Mouse (Mus musculus): ENCODE results near the gene Primpol. TPM values are rescaled to one million over a fixed set of nuclear protein-coding genes. Genes with fewer than 3 reads are reported as not detected.

Gene Primpol
- polyA plus RNA-seq, 1 experiment from 2014 or later, result 14.9 TPM

GRCm38 (mm10) chr8:46546431-46547176 is 70.4 kb downstream of the Primpol start:
- no peak overlapping the region for H3K9ac ChIP-seq (ENCODE audit: low read length)
- H3K27ac ChIP-seq (ENCODE audit: low read depth, low read length), result no peak overlapping the region
- 85% methylated on average over 11 of the region's 11 CpGs for WGBS
- H3K4me3 ChIP-seq (ENCODE audit: low read depth, low read length), result no peak overlapping the region
- H3K27me3 ChIP-seq (ENCODE audit: control insufficient read depth, insufficient read depth, low read length), result no peaks in the 10 kb centered on the region
- no peak overlapping the region for H3K4me2 ChIP-seq (ENCODE audit: low read depth, low read length, severe bottlenecking)
- H3K9me3 ChIP-seq (ENCODE audit: control insufficient read depth, low read length), result no peaks in the 10 kb centered on the region
- DNase-seq (ENCODE audit: low spot score), result no peak
- no peaks in the 10 kb centered on the region for H3K36me3 ChIP-seq (ENCODE audit: control insufficient read depth, insufficient read depth, low read length)
- H3K4me1 ChIP-seq (replicated peaks; ENCODE audit: control insufficient read depth, insufficient read depth, low read length), result 0 out of 2 replicates have a peak, but pooled peaks cover 2% of the 10 kb centered on the region
- ATAC-seq (replicated peaks; ENCODE audit: low FRiP score), result no peak

GRCm38 (mm10) chr8:46545854-46546253 is 71.2 kb downstream of the Primpol start:
- Histone ChIP-seq H3K27me3 (ENCODE audit: control insufficient read depth, insufficient read depth, low read length) (no peaks in the 10 kb centered on the region), H3K27ac (ENCODE audit: low read depth, low read length) (no peak overlapping the region), H3K4me2 (ENCODE audit: low read depth, low read length, severe bottlenecking) (no peak overlapping the region), H3K9ac (ENCODE audit: low read length) (no peak overlapping the region), H3K4me3 (ENCODE audit: low read depth, low read length) (no peak overlapping the region), H3K4me1 (replicated peaks; ENCODE audit: control insufficient read depth, insufficient read depth, low read length) (no peaks in the 10 kb centered on the region), H3K9me3 (ENCODE audit: control insufficient read depth, low read length) (no peaks in the 10 kb centered on the region), H3K36me3 (ENCODE audit: control insufficient read depth, insufficient read depth, low read length) (no peaks in the 10 kb centered on the region)
- ATAC-seq (replicated peaks; ENCODE audit: low FRiP score) (no peak), DNase-seq (ENCODE audit: low spot score) (no peak)
- 85% methylated on average over 5 of the region's 5 CpGs for WGBS

DNA sequence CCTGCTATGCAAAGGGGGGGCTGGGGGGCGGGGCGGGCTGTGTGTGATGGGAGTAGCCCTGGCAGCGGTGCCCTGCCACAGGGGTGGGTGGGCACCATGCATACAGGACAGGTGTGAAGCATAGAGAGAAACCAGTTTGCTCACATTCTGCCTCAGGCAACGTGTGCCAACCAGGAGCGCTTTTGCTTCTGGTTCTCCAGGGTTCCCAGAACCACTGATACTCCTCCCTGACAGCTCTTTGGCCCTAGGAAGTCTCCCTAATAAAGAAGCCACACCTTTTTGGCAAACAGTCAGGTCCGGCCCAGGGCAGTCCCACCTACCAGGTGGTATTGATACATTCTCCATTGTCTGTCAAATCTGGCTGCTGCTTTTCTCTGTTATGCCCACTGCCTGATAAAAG is 73.3 kb downstream of the Primpol start:
- no peaks in the 10 kb centered on the region for H3K27me3 ChIP-seq (ENCODE audit: control insufficient read depth, insufficient read depth, low read length)
- no peaks in the 10 kb centered on the region for H3K36me3 ChIP-seq (ENCODE audit: control insufficient read depth, insufficient read depth, low read length)
- H3K4me3 ChIP-seq (ENCODE audit: low read depth, low read length), result no peak overlapping the region
- 86% methylated on average over 6 of the region's 6 CpGs for WGBS
- no peak overlapping the region for H3K27ac ChIP-seq (ENCODE audit: low read depth, low read length)
- 0 out of 2 replicates have a peak, but pooled peaks cover 2% of the 10 kb centered on the region for H3K4me1 ChIP-seq (replicated peaks; ENCODE audit: control insufficient read depth, insufficient read depth, low read length)
- no peak overlapping the region for H3K4me2 ChIP-seq (ENCODE audit: low read depth, low read length, severe bottlenecking)
- H3K9me3 ChIP-seq (ENCODE audit: control insufficient read depth, low read length), result no peaks in the 10 kb centered on the region
- H3K9ac ChIP-seq (ENCODE audit: low read length), result no peak overlapping the region
- DNase-seq (ENCODE audit: low spot score) (no peak), ATAC-seq (replicated peaks; ENCODE audit: low FRiP score) (no peak)

DNA sequence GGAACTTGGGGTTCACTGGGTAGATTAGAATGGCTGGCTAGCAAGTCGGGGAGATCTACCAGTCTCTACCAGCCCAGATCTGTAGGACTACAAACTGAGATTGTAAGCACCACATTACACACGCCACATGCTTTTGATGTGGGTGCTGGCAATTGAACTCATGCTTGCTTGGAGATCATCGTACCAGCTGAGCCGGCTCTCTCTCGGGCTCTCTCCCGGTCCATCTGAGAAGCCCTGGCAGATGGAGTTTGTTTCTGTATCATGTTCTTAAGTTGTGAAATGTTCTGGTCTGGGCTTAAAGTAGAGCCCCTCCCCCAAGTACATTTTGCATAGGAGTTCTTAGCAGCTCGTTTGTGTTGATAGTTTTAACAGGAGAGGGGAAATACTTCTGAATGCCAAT is 73.8 kb downstream of the Primpol start:
- Histone ChIP-seq H3K36me3 (ENCODE audit: control insufficient read depth, insufficient read depth, low read length) (no peaks in the 10 kb centered on the region), H3K4me3 (ENCODE audit: low read depth, low read length) (no peak overlapping the region), H3K9me3 (ENCODE audit: control insufficient read depth, low read length) (no peaks in the 10 kb centered on the region), H3K27me3 (ENCODE audit: control insufficient read depth, insufficient read depth, low read length) (no peaks in the 10 kb centered on the region), H3K4me1 (replicated peaks; ENCODE audit: control insufficient read depth, insufficient read depth, low read length) (0 out of 2 replicates have a peak, but pooled peaks cover 2% of the 10 kb centered on the region), H3K9ac (ENCODE audit: low read length) (no peak overlapping the region), H3K4me2 (ENCODE audit: low read depth, low read length, severe bottlenecking) (no peak overlapping the region), H3K27ac (ENCODE audit: low read depth, low read length) (no peak overlapping the region)
- DNase-seq (ENCODE audit: low spot score), result no peak
- ATAC-seq (replicated peaks; ENCODE audit: low FRiP score), result no peak
- 84% methylated on average over 7 of the region's 7 CpGs for WGBS

- no peaks in the 10 kb centered on the region for H3K36me3 ChIP-seq (ENCODE audit: control insufficient read depth, insufficient read depth, low read length)
- ATAC-seq (replicated peaks; ENCODE audit: low FRiP score), result no peak
- WGBS, result 70% methylated on average over 5 of the region's 5 CpGs
Measured at GRCm38 (mm10) chr8:46539701-46540100, 77.3 kb downstream of the Primpol start.

DNA sequence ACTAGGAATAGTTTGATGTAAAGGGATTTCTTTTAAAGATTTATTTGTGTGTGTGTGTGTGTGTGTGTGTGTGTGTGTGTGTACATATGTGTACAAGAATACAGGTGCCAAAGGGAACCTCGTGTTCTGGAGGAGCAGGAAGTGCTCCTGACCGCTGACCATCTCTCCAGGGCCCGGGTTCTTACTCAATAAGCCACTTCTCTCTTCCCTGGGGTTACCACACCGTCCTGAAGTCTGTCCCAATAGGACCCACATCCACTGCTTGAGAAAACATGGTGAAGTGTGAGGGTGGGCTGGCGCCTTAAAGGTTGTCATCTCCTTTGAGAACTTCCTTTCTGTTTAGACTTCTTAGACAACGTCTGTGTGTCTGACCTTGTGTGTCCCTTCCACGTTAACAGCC is 83.1 kb downstream of the Primpol start:
- WGBS, result 89% methylated on average over 7 of the region's 7 CpGs

More at GRCm38 (mm10) chr8:46539701-46540100, 77.3 kb downstream of the Primpol start:
- no peak overlapping the region for H3K4me2 ChIP-seq (ENCODE audit: low read depth, low read length, severe bottlenecking)
- H3K27me3 ChIP-seq (ENCODE audit: control insufficient read depth, insufficient read depth, low read length), result no peaks in the 10 kb centered on the region
- no peak for DNase-seq (ENCODE audit: low spot score)
- H3K9me3 ChIP-seq (ENCODE audit: control insufficient read depth, low read length), result no peaks in the 10 kb centered on the region
- H3K4me1 ChIP-seq (replicated peaks; ENCODE audit: control insufficient read depth, insufficient read depth, low read length), result 0 out of 2 replicates have a peak, but pooled peaks cover 2% of the 10 kb centered on the region
- H3K27ac ChIP-seq (ENCODE audit: low read depth, low read length), result no peak overlapping the region
- no peak overlapping the region for H3K9ac ChIP-seq (ENCODE audit: low read length)
- H3K4me3 ChIP-seq (ENCODE audit: low read depth, low read length), result no peak overlapping the region

DNA sequence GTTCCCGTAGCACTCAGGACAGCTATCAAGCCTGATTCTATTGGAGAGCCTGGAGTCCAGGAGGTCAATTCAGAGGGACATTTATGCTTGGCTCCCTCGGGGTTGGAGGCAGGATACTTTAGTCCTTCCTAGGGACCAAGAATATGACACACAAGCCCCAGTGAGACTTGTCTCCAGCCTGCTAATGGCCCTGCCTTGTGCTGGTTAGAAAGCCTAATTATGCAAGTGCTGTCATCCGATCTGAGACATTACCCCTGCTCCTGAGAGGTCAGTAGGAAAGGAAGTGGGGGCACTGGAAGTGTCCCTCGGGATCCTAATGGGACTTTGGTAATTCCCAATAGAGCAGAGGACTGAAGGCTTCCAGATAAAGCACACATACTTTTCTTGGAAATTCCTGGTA is 86.5 kb downstream of the Primpol start:
- no peak for DNase-seq (ENCODE audit: low spot score)
- WGBS, result 54% methylated on average over 4 of the region's 4 CpGs
- H3K9ac ChIP-seq (ENCODE audit: low read length), result no peak overlapping the region

More for the DNA sequence above, 83.1 kb downstream of the Primpol start:
- DNase-seq (ENCODE audit: low spot score) (no peak), ATAC-seq (replicated peaks; ENCODE audit: low FRiP score) (no peak)
- Histone ChIP-seq H3K9ac (ENCODE audit: low read length) (no peak overlapping the region), H3K27me3 (ENCODE audit: control insufficient read depth, insufficient read depth, low read length) (no peaks in the 10 kb centered on the region), H3K9me3 (ENCODE audit: control insufficient read depth, low read length) (no peaks in the 10 kb centered on the region), H3K4me3 (ENCODE audit: low read depth, low read length) (no peak overlapping the region), H3K36me3 (ENCODE audit: control insufficient read depth, insufficient read depth, low read length) (no peaks in the 10 kb centered on the region), H3K4me2 (ENCODE audit: low read depth, low read length, severe bottlenecking) (no peak overlapping the region), H3K4me1 (replicated peaks; ENCODE audit: control insufficient read depth, insufficient read depth, low read length) (no peaks in the 10 kb centered on the region), H3K27ac (ENCODE audit: low read depth, low read length) (no peak overlapping the region)

GRCm38 (mm10) chr8:46529508-46529907 is 87.5 kb downstream of the Primpol start:
- ATAC-seq (replicated peaks; ENCODE audit: low FRiP score), result no peak
- H3K4me2 ChIP-seq (ENCODE audit: low read depth, low read length, severe bottlenecking), result no peak overlapping the region
- H3K9me3 ChIP-seq (ENCODE audit: control insufficient read depth, low read length), result no peaks in the 10 kb centered on the region
- no peaks in the 10 kb centered on the region for H3K36me3 ChIP-seq (ENCODE audit: control insufficient read depth, insufficient read depth, low read length)
- H3K27me3 ChIP-seq (ENCODE audit: control insufficient read depth, insufficient read depth, low read length), result no peaks in the 10 kb centered on the region
- H3K27ac ChIP-seq (ENCODE audit: low read depth, low read length), result no peak overlapping the region
- 88% methylated on average over 4 of the region's 4 CpGs for WGBS
- no peaks in the 10 kb centered on the region for H3K4me1 ChIP-seq (replicated peaks; ENCODE audit: control insufficient read depth, insufficient read depth, low read length)
- H3K9ac ChIP-seq (ENCODE audit: low read length), result no peak overlapping the region
- H3K4me3 ChIP-seq (ENCODE audit: low read depth, low read length), result no peak overlapping the region
- DNase-seq (ENCODE audit: low spot score), result no peak

More for the DNA sequence above, 86.5 kb downstream of the Primpol start:
- ATAC-seq (replicated peaks; ENCODE audit: low FRiP score), result no peak
- Histone ChIP-seq H3K36me3 (ENCODE audit: control insufficient read depth, insufficient read depth, low read length) (no peaks in the 10 kb centered on the region), H3K27me3 (ENCODE audit: control insufficient read depth, insufficient read depth, low read length) (no peaks in the 10 kb centered on the region), H3K4me3 (ENCODE audit: low read depth, low read length) (no peak overlapping the region), H3K27ac (ENCODE audit: low read depth, low read length) (no peak overlapping the region), H3K9me3 (ENCODE audit: control insufficient read depth, low read length) (no peaks in the 10 kb centered on the region), H3K4me2 (ENCODE audit: low read depth, low read length, severe bottlenecking) (no peak overlapping the region), H3K4me1 (replicated peaks; ENCODE audit: control insufficient read depth, insufficient read depth, low read length) (no peaks in the 10 kb centered on the region)

GRCm38 (mm10) chr8:46526821-46527220 is 90.2 kb downstream of the Primpol start:
- DNase-seq (ENCODE audit: low spot score) (no peak), ATAC-seq (replicated peaks; ENCODE audit: low FRiP score) (no peak)
- no peak overlapping the region for H3K4me3 ChIP-seq (ENCODE audit: low read depth, low read length)
- no peaks in the 10 kb centered on the region for H3K4me1 ChIP-seq (replicated peaks; ENCODE audit: control insufficient read depth, insufficient read depth, low read length)
- no peaks in the 10 kb centered on the region for H3K27me3 ChIP-seq (ENCODE audit: control insufficient read depth, insufficient read depth, low read length)
- H3K36me3 ChIP-seq (ENCODE audit: control insufficient read depth, insufficient read depth, low read length), result no peaks in the 10 kb centered on the region
- no peak overlapping the region for H3K27ac ChIP-seq (ENCODE audit: low read depth, low read length)
- 82% methylated on average over 10 of the region's 10 CpGs for WGBS
- H3K9me3 ChIP-seq (ENCODE audit: control insufficient read depth, low read length), result no peaks in the 10 kb centered on the region
- no peak overlapping the region for H3K9ac ChIP-seq (ENCODE audit: low read length)
- no peak overlapping the region for H3K4me2 ChIP-seq (ENCODE audit: low read depth, low read length, severe bottlenecking)
